Mouse (Mus musculus) midbrain, postnatal 0 days (tissue): ENCODE data around the gene Adssl1. TPM values are rescaled to one million over a fixed set of nuclear protein-coding genes. Genes with fewer than 3 reads are reported as not detected.

Experiments used
- ATAC-seq: fragments of 200-750 bp; cut with Nextera tagmentation; 2 replicates; pipeline ENCODE4 v1.8.0; 2017; ENCODE audit warnings: moderate number of reproducible peaks, mild to moderate bottlenecking, moderate TSS enrichment, moderate library complexity; ENCODE audit not compliant: low FRiP score
- DNase-seq: peaks from one replicate; pipeline ENCODE4 v3.0.0-alpha.2; 2015; ENCODE audit warnings: low spot score
- H3K27ac ChIP-seq: fragments of 300-500 bp; sonication (generic); 2 replicates; pipeline ENCODE4 v1.5.1; 2014; ENCODE audit warnings: low read depth, mild to moderate bottlenecking, low read length, mixed read lengths
- H3K27me3 ChIP-seq: fragments of 300-500 bp; sonication (generic); 2 replicates; pipeline ENCODE4 v1.6.1; 2014; ENCODE audit warnings: low read length, control low read depth, mixed read lengths; ENCODE audit not compliant: insufficient read depth
- H3K36me3 ChIP-seq: fragments of 300-500 bp; sonication (generic); 2 replicates; pipeline ENCODE4 v1.6.1; 2014; ENCODE audit warnings: low read length, control low read depth, mixed read lengths; ENCODE audit not compliant: insufficient read depth
- H3K4me1 ChIP-seq: fragments of 300-500 bp; sonication (generic); 2 replicates; pipeline ENCODE4 v1.6.1; 2014; ENCODE audit warnings: mild to moderate bottlenecking, control low read depth, antibody characterized with exemption, low read length, mixed read lengths; ENCODE audit not compliant: insufficient read depth
- H3K4me2 ChIP-seq: fragments of 300-500 bp; sonication (generic); 2 replicates; pipeline ENCODE4 v1.6.1; 2014; ENCODE audit warnings: low read depth, mild to moderate bottlenecking, low read length, mixed read lengths; ENCODE audit not compliant: poor library complexity, severe bottlenecking
- H3K4me3 ChIP-seq: fragments of 300-500 bp; sonication (generic); 2 replicates; pipeline ENCODE4 v1.5.1; 2014; ENCODE audit warnings: low read depth, mild to moderate bottlenecking, low read length, moderate library complexity
- H3K9ac ChIP-seq: fragments of 300-500 bp; sonication (generic); replicated peaks from 2 replicates; pipeline ENCODE4 v1.6.1; 2014; ENCODE audit warnings: mild to moderate bottlenecking, low read length, moderate library complexity, mixed read lengths; ENCODE audit not compliant: poor library complexity, severe bottlenecking
- H3K9me3 ChIP-seq: fragments of 300-500 bp; sonication (generic); 2 replicates; pipeline ENCODE4 v1.6.1; 2016; ENCODE audit warnings: low read length, control low read depth
- CTCF ChIP-seq: IDR thresholded peaks from 2 replicates; pipeline ENCODE4 v1.5.1; 2016; ENCODE audit warnings: antibody characterized with exemption, mild to moderate bottlenecking
- WGBS: fragments of 180-500 bp; shearing (Covaris S2); extraction: QIAGEN DNeasy Blood & Tissue Kit; methylation state at CpG from one replicate; pipeline ENCODE4 v1.1.7; 2014; 5-methylcytosine and 5-hydroxymethylcytosine counted together
- microRNA-seq: library from miRNA; unstranded; fragments of <30 nt; microRNA quantifications from one replicate; pipeline ENCODE4, GENCODE M21; 2016; ENCODE audit warnings: borderline number of aligned reads
- polyA plus RNA-seq: library from polyadenylated mRNA; unstranded; fragments of >200 nt; fragmentation: Nextera tagmentation; extraction: Ambion mirVana; gene quantifications from 2 replicates; pipeline ENCODE4 v1.2.1, GENCODE M21; 2015
- total RNA-seq: library from RNA; depleted of rRNA; stranded (reverse); fragments of >200 nt; gene quantifications from 2 replicates; pipeline ENCODE4 v1.2.3, GENCODE M21; 2014; rRNA removed

Adssl1 gene
- total and polyA plus RNA-seq, 2 experiments from 2014 or later, result 4.1 to 8.2 TPM

GRCm38 (mm10) chr12:112678555-112679026 lies 58.7 kb downstream of the Adssl1 start, which contains the start of gene Zbtb42:
TSS of gene Zbtb42 (plus strand) at chr12:112678828.
- peaks cover 28% of the 10 kb centered on the region for H3K27me3 ChIP-seq
- peak within 1 kb of the TSS; percentile 52 for H3K9ac ChIP-seq
- H3K27ac ChIP-seq, result no peak within 1 kb of the TSS
- peak within 1 kb of the TSS; percentile 45 for H3K4me3 ChIP-seq
- peak within 1 kb of the TSS; percentile 91 for H3K4me2 ChIP-seq
- DNase-seq (no peak), ATAC-seq (no peak)
- no peaks in the 10 kb centered on the region for H3K9me3 ChIP-seq
- under 1% methylated on average over 51 of the region's 60 CpGs for WGBS
- TF ChIP-seq CTCF, result no peak
- no peaks in the 10 kb centered on the region; the same call in 1 of the 2 replicates for H3K4me1 ChIP-seq
- H3K36me3 ChIP-seq, result no peaks in the 10 kb centered on the region

GRCm38 (mm10) chr12:112679027-112679996 lies 59.5 kb downstream of the Adssl1 start:
- 5% methylated on average over 66 of the region's 87 CpGs for WGBS
- H3K27ac ChIP-seq, result no peak overlapping the region
- peak overlapping the region; percentile 52 for H3K9ac ChIP-seq
- peak overlapping the region; percentile 91 for H3K4me2 ChIP-seq
- peaks cover 28% of the 10 kb centered on the region for H3K27me3 ChIP-seq
- peak; percentile 23; the same call in 1 of the 2 replicates for TF ChIP-seq CTCF
- H3K9me3 ChIP-seq, result no peaks in the 10 kb centered on the region
- H3K36me3 ChIP-seq, result no peaks in the 10 kb centered on the region
- peak overlapping the region; percentile 45 for H3K4me3 ChIP-seq
- no peak for DNase-seq
- H3K4me1 ChIP-seq, result no peaks in the 10 kb centered on the region; the same call in 1 of the 2 replicates
- 0 out of 2 replicates have a peak, but pooled peaks have one; percentile 12 for ATAC-seq

- H3K27me3 ChIP-seq, result peaks cover 28% of the 10 kb centered on the region
- ATAC-seq (peak; percentile 17; the same call in 1 of the 2 replicates), DNase-seq (peak; percentile 54)
- no peak for TF ChIP-seq CTCF
- H3K9ac ChIP-seq, result no peak overlapping the region
- WGBS, result 30% methylated on average over 7 of the region's 7 CpGs
- H3K4me3 ChIP-seq, result no peak overlapping the region
- no peaks in the 10 kb centered on the region for H3K36me3 ChIP-seq
- H3K4me2 ChIP-seq, result no peak overlapping the region
- H3K4me1 ChIP-seq, result no peaks in the 10 kb centered on the region
- H3K9me3 ChIP-seq, result no peaks in the 10 kb centered on the region
- H3K27ac ChIP-seq, result no peak overlapping the region
Measured at GRCm38 (mm10) chr12:112683351-112683750, 63.5 kb downstream of the Adssl1 start.

DNA sequence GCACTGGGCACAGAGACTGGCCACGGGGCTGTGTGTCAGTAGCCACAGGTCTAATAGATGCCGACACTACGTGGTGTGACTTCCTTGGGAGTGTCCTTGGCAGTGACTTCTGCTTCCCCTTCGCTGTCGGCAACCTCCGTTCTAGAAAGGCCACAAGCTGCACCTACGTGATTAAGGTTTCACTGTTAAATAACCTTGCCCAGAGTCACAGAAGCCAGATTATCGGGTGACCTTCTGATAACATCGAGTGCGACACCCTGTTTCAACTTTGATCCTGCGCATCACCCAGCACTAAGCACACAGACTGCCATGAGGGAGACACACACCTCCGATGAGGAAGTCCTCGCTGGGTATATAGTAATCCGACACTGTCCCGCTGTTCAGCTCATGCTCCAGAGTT lies 68.6 kb downstream of the Adssl1 start:
- no peak overlapping the region for H3K9ac ChIP-seq
- TF ChIP-seq CTCF, result no peak
- whole genome bisulfite sequencing, result 78% methylated on average over 15 of the region's 15 CpGs

More for the DNA sequence above, 68.6 kb downstream of the Adssl1 start:
- peaks cover 5% of the 10 kb centered on the region; the same call in 1 of the 2 replicates for H3K4me1 ChIP-seq
- no peaks in the 10 kb centered on the region for H3K9me3 ChIP-seq
- no peak overlapping the region for H3K4me2 ChIP-seq
- no peak overlapping the region for H3K4me3 ChIP-seq
- ATAC-seq (no peak), DNase-seq (no peak)
- H3K27me3 ChIP-seq, result no peaks in the 10 kb centered on the region
- H3K36me3 ChIP-seq, result no peaks in the 10 kb centered on the region
- H3K27ac ChIP-seq, result no peak overlapping the region

Small RNAs within 50 kb of the gene (microRNA-seq; reads per million reads assigned to microRNA genes)
- gene Mir6939, result 1.0 reads per million

Other genes with a start within 250 kb of the Adssl1 start
- 0.05 TPM in 1 of 2 replicates, not detected in the other for gene A530016L24Rik, start 130.6 kb upstream of the Adssl1 start, total RNA-seq
- 0.05 TPM in 1 of 2 replicates, not detected in the other for gene A530016L24Rik, start 130.6 kb upstream of the Adssl1 start, polyA plus RNA-seq
- gene Tmem179, start 103.3 kb upstream of the Adssl1 start, total RNA-seq, result 118 and 132 TPM in 2 replicates
- gene Tmem179, start 103.3 kb upstream of the Adssl1 start, polyA plus RNA-seq, result 124 and 126 TPM in 2 replicates
- gene Inf2, start 31.3 kb upstream of the Adssl1 start, total RNA-seq, result 3.6 and 3.7 TPM in 2 replicates
- gene Inf2, start 31.3 kb upstream of the Adssl1 start, polyA plus RNA-seq, result 1.3 TPM in 2 replicates
- gene Siva1, start 24.6 kb downstream of the Adssl1 start, total RNA-seq, result 24.0 and 25.4 TPM in 2 replicates
- gene Siva1, start 24.6 kb downstream of the Adssl1 start, polyA plus RNA-seq, result 43.4 and 45.5 TPM in 2 replicates
- gene Akt1, start 54.8 kb downstream of the Adssl1 start, total RNA-seq, result 201 and 208 TPM in 2 replicates
- 93.1 and 93.3 TPM in 2 replicates for gene Akt1, start 54.8 kb downstream of the Adssl1 start, polyA plus RNA-seq
- gene Zbtb42, start 58.8 kb downstream of the Adssl1 start, total RNA-seq, result 0.94 and 1.5 TPM in 2 replicates
- gene Zbtb42, start 58.8 kb downstream of the Adssl1 start, polyA plus RNA-seq, result 1.2 and 1.8 TPM in 2 replicates
- gene Cep170b, start 100.4 kb downstream of the Adssl1 start, total RNA-seq, result 125 and 140 TPM in 2 replicates
- 42.7 and 46.4 TPM in 2 replicates for gene Cep170b, start 100.4 kb downstream of the Adssl1 start, polyA plus RNA-seq
- 12.2 and 12.6 TPM in 2 replicates for gene Pld4, start 140.6 kb downstream of the Adssl1 start, total RNA-seq
- 8.8 TPM in 2 replicates for gene Pld4, start 140.6 kb downstream of the Adssl1 start, polyA plus RNA-seq
- gene Ahnak2, start 182.6 kb downstream of the Adssl1 start, total RNA-seq, result 5.1 and 6.1 TPM in 2 replicates
- gene Ahnak2, start 182.6 kb downstream of the Adssl1 start, polyA plus RNA-seq, result 1.6 and 1.9 TPM in 2 replicates
- gene Clba1, start 188.9 kb downstream of the Adssl1 start, total RNA-seq, result 13.6 and 23.1 TPM in 2 replicates
- 25.2 and 25.9 TPM in 2 replicates for gene Clba1, start 188.9 kb downstream of the Adssl1 start, polyA plus RNA-seq
- 19.8 and 22.6 TPM in 2 replicates for gene Cdca4, start 209.4 kb downstream of the Adssl1 start, total RNA-seq
- gene Cdca4, start 209.4 kb downstream of the Adssl1 start, polyA plus RNA-seq, result 20.8 and 22.0 TPM in 2 replicates
- gene Gpr132, start 248.2 kb downstream of the Adssl1 start, total RNA-seq, result 0.16 TPM in 1 of 2 replicates, not detected in the other
- 0.06 TPM in 2 replicates for gene Gpr132, start 248.2 kb downstream of the Adssl1 start, polyA plus RNA-seq